Mouse (Mus musculus): ENCODE results near the gene Irf2bp1. TPM values are rescaled to one million over a fixed set of nuclear protein-coding genes. Genes with fewer than 3 reads are reported as not detected.
A peak's percentile ranks its signal among the peaks of the same experiment; 100 is the strongest.

The Irf2bp1 gene
- total and polyA plus RNA-seq, 3 experiments, result 4.9 to 12.8 (median 6.6) TPM

DNA sequence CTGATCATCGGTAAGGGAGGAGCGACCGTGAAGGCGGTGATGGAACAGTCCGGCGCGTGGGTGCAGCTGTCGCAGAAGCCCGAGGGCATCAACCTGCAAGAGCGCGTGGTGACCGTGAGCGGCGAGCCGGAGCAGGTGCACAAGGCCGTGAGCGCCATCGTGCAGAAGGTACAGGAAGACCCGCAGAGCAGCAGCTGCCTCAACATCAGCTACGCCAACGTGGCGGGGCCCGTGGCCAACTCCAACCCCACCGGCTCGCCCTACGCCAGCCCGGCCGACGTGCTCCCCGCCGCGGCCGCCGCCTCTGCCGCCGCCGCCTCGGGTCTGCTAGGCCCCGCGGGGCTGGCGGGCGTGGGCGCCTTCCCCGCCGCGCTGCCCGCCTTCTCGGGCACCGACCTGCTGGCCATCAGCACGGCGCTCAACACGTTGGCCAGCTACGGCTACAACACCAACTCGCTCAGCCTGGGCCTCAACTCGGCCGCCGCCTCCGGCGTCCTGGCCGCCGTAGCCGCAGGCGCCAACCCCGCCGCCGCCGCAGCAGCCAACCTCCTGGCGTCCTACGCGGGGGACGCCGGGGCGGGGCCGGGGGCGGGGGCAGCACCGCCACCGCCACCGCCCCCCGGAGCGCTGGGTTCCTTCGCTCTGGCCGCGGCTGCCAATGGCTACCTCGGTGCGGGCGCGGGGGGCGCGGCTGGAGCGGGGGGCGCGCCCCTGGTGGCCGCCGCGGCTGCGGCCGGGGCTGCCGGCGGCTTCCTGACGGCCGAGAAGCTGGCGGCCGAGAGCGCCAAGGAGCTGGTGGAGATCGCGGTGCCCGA is 46.1 kb upstream of the Irf2bp1 start:
- Histone ChIP-seq H3K79me2 (replicated peaks; ENCODE audit: control insufficient read depth, extremely low read depth, insufficient read depth, poor library complexity, severe bottlenecking) (0 out of 2 replicates have a peak, but pooled peaks cover 3% of the 10 kb centered on the region), H3K27ac (ENCODE audit: insufficient read depth, low read depth) (no peak overlapping the region), H3K36me3 (replicated peaks in 1 of 2; ENCODE audit: control insufficient read depth in 1 of 2, insufficient read depth in 1 of 2, low read length in 1 of 2) (no peaks in the 10 kb centered on the region), H3K9ac (ENCODE audit: insufficient read depth, low read depth) (peak overlapping the region; percentile 73), H3K4me3 (replicated peaks in 1 of 3; ENCODE audit: low read depth in 2 of 3, low read length in 2 of 3, poor library complexity in 1 of 3) (peak overlapping the region; percentile 16 to 90 (median 22)), H3K9me3 (replicated peaks; ENCODE audit: low read length) (peaks cover 9% of the 10 kb centered on the region), H3K4me1 (ENCODE audit: control insufficient read depth in 1 of 2, insufficient read depth in 2 of 2) (peaks cover 13 to 24% of the 10 kb centered on the region in 2 experiments), H3K27me3 (replicated peaks) (peaks cover 94% of the 10 kb centered on the region), H3K4me2 (ENCODE audit: insufficient read depth, low read depth, poor library complexity, severe bottlenecking) (peak overlapping the region; percentile 83)
- dilution Hi-C loops (cut with MboI; ENCODE audit: extremely low pct_ligation_motif_present, extremely low pct_unique_long_range_greater_than_20kb, low sequenced_read_pairs) (no loop called here), in situ Hi-C loops (cut with MboI; ENCODE audit: low pct_ligation_motif_present, low pct_unique_long_range_greater_than_20kb, low sequenced_read_pairs) (no loop called here)
- no peak for TF ChIP-seq CHD1 (IDR thresholded peaks at IDR 0.05; ENCODE audit: low read depth, low read length)
- no peak for TF ChIP-seq BHLHE40 (IDR thresholded peaks at IDR 0.05; ENCODE audit: low read depth, low read length)
- TF ChIP-seq NELFE (IDR thresholded peaks at IDR 0.05; ENCODE audit: low read depth, low read length), result 0 out of 2 replicates have a peak, but pooled peaks have one; percentile 33
- TF ChIP-seq JUN (IDR thresholded peaks at IDR 0.05; ENCODE audit: insufficient read depth, low read depth, low read length), result no peak
- TF ChIP-seq HCFC1 (IDR thresholded peaks at IDR 0.05; ENCODE audit: low read depth, low read length), result no peak
- TF ChIP-seq POLR2A (IDR thresholded peaks at IDR 0.05; ENCODE audit: low read depth, low read length), result peak; percentile 56; the same call in 1 of the 2 replicates
- no peak for TF ChIP-seq CTCF (conservative IDR thresholded peaks at IDR 0.05 in 1 of 2, IDR thresholded peaks at IDR 0.05 in 1 of 2; ENCODE audit: low read depth in 2 of 2, low read length in 2 of 2)
- peak; percentile 37; the same call in 1 of the 2 replicates for TF ChIP-seq MXI1 (IDR thresholded peaks at IDR 0.05; ENCODE audit: low read depth, low read length)
- no peak for TF ChIP-seq PAX5 (IDR thresholded peaks at IDR 0.05; ENCODE audit: low read length)
- no peak for TF ChIP-seq ETS1 (conservative IDR thresholded peaks at IDR 0.05; ENCODE audit: low read depth, low read length)
- TF ChIP-seq TCF12 (IDR thresholded peaks at IDR 0.05; ENCODE audit: low read depth, low read length), result no peak
- peak; percentile 34; the same call in 1 of the 2 replicates for TF ChIP-seq UBTF (IDR thresholded peaks at IDR 0.05; ENCODE audit: low read depth, low read length)
- TF ChIP-seq ZMIZ1 (IDR thresholded peaks at IDR 0.05; ENCODE audit: low read depth, low read length), result no peak
- DNase-seq (ENCODE audit: extremely low read depth), result no peak

DNA sequence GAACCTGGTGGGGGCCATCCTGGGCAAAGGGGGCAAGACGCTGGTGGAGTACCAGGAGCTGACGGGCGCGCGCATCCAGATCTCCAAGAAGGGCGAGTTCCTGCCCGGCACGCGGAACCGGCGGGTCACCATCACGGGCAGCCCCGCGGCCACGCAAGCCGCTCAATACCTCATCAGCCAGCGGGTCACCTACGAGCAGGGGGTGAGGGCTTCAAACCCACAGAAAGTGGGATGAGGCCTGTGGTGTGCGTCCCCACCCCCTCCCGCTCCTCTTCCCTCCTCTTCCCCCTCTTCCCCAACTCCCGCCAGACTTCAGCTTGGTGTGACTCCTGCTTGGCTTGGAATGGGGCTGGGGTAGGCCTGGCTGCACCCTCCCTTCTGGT is 45.5 kb upstream of the Irf2bp1 start:
- H3K27me3 ChIP-seq (replicated peaks), result peaks cover 96% of the 10 kb centered on the region
- H3K9ac ChIP-seq (ENCODE audit: insufficient read depth, low read depth), result peak overlapping the region; percentile 73
- DNase-seq (ENCODE audit: extremely low read depth), result no peak
- peaks cover 9% of the 10 kb centered on the region for H3K9me3 ChIP-seq (replicated peaks; ENCODE audit: low read length)
- H3K4me1 ChIP-seq (ENCODE audit: control insufficient read depth in 1 of 2, insufficient read depth in 2 of 2), result peaks cover 14 to 28% of the 10 kb centered on the region in 2 experiments
- in situ Hi-C loops (cut with MboI; ENCODE audit: low pct_ligation_motif_present, low pct_unique_long_range_greater_than_20kb, low sequenced_read_pairs), result no loop called here
- H3K27ac ChIP-seq (ENCODE audit: insufficient read depth, low read depth), result no peak overlapping the region
- 0 out of 2 replicates have a peak, but pooled peaks cover 3% of the 10 kb centered on the region for H3K79me2 ChIP-seq (replicated peaks; ENCODE audit: control insufficient read depth, extremely low read depth, insufficient read depth, poor library complexity, severe bottlenecking)
- H3K4me3 ChIP-seq (replicated peaks in 1 of 3; ENCODE audit: low read depth in 2 of 3, low read length in 2 of 3, poor library complexity in 1 of 3), result peak overlapping the region in 2 of 3 experiments; percentile 22 to 90
- TF ChIP-seq MAFK (IDR thresholded peaks at IDR 0.05; ENCODE audit: insufficient replicate concordance, low read length), result no peak
- TF ChIP-seq BHLHE40 (IDR thresholded peaks at IDR 0.05; ENCODE audit: low read depth, low read length), result no peak
- TF ChIP-seq SMC3 (IDR thresholded peaks at IDR 0.05; ENCODE audit: low read depth, low read length), result no peak
- no peak for TF ChIP-seq ZKSCAN1 (IDR thresholded peaks at IDR 0.05; ENCODE audit: borderline replicate concordance, low read depth, low read length)
- TF ChIP-seq SIN3A (IDR thresholded peaks at IDR 0.05; ENCODE audit: low read length), result no peak
- TF ChIP-seq PAX5 (IDR thresholded peaks at IDR 0.05; ENCODE audit: low read length), result no peak
- TF ChIP-seq UBTF (IDR thresholded peaks at IDR 0.05; ENCODE audit: low read depth, low read length), result no peak
- no peak for TF ChIP-seq ZC3H11A (IDR thresholded peaks at IDR 0.05; ENCODE audit: low read depth, low read length)
- TF ChIP-seq MAX (IDR thresholded peaks at IDR 0.05; ENCODE audit: low read length), result no peak
- TF ChIP-seq RCOR1 (conservative IDR thresholded peaks at IDR 0.05; ENCODE audit: low read depth, low read length), result no peak
- dilution Hi-C loops (cut with MboI; ENCODE audit: extremely low pct_ligation_motif_present, extremely low pct_unique_long_range_greater_than_20kb, low sequenced_read_pairs), result no loop called here
- H3K36me3 ChIP-seq (replicated peaks in 1 of 2; ENCODE audit: control insufficient read depth in 1 of 2, insufficient read depth in 1 of 2, low read length in 1 of 2), result no peaks in the 10 kb centered on the region
- peak overlapping the region; percentile 83 for H3K4me2 ChIP-seq (ENCODE audit: insufficient read depth, low read depth, poor library complexity, severe bottlenecking)

Data from CH12.LX (cell line).